Mouse (Mus musculus): ENCODE measurements around the gene Bach2. TPM values are rescaled to one million over a fixed set of nuclear protein-coding genes. Genes with fewer than 3 reads are reported as not detected.
A peak's percentile ranks its signal among the peaks of the same experiment; 100 is the strongest.

The Bach2 gene
- polyA plus RNA-seq, 1 experiment = 57.6 TPM

DNA sequence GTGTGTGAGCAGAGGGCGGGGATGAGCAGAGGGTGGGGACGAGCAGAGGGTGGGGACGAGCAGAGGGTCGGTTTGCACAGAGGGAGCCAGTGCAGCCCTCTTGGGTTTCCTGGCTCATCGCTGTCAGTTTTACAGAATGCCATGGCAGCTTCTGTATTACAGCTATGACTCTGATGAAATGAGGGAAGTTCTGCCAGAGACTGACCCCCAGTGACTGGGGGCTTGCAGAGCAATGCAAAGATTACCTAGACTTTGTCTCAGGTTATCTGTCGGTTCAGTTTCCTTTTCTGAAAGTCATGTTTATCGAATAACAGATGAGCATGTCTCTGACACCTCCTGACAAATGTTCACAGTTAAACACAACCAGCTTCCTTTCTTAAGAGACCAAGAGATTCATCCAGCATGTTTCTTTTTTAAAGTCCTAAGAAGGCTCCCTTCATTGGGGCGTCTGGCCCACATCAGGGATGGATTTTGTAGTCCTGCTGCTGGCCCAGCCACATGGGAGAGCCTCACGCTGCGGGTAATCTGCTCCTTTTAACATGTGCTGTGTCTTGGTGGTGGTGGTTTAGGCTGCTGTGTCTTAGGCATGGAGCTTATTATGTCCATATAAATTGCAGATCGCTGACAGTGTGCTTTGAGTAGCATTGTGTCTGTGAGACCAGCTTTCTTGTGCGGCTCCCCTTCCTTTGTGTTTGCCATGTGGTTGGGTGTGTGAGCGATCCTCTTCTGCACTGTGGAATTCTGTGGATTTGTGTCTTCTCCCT, 126.7 kb downstream of the Bach2 start:
- no peak overlapping the region for H3K27ac ChIP-seq (ENCODE audit: control insufficient read depth, insufficient read depth, low read depth, low read length, poor library complexity)

DNA sequence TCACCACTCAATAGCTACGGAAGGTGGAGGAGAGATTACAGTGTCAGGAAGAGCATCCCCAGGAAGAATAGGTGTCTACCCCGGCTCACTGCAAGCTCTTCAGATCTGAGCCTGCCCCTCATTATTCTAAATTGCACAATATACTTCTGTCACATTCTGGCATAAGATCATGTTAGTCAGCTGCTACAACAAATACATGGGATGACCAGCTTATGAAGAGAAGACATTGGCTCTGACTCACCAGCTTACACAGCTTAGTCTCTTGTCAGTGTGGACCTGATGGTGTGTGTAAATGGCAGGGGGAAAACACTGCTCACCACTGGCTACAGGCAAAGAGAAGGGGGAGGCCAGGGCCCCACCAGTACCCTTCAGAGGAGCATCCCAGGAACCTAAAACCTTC, 127.6 kb downstream of the Bach2 start:
- no peak for TF ChIP-seq CTCF (IDR thresholded peaks at IDR 0.05; ENCODE audit: control insufficient read depth, insufficient read depth, low read length)
- TF ChIP-seq POLR2A (IDR thresholded peaks at IDR 0.05; ENCODE audit: borderline replicate concordance, control insufficient read depth, low read depth, low read length) = no peak
- WGBS = 70% methylated on average over 2 of the region's 2 CpGs
- Histone ChIP-seq H3K4me1 (ENCODE audit: control insufficient read depth, insufficient read depth, low read length) (no peaks in the 10 kb centered on the region), H3K27ac (ENCODE audit: control insufficient read depth, insufficient read depth, low read depth, low read length, poor library complexity) (no peak overlapping the region), H3K4me3 (replicated peaks; ENCODE audit: control insufficient read depth, low read depth, low read length) (no peak overlapping the region)

More for the DNA sequence above, 126.7 kb downstream of the Bach2 start:
- no peak for TF ChIP-seq POLR2A (IDR thresholded peaks at IDR 0.05; ENCODE audit: borderline replicate concordance, control insufficient read depth, low read depth, low read length)
- no peak for TF ChIP-seq CTCF (IDR thresholded peaks at IDR 0.05; ENCODE audit: control insufficient read depth, insufficient read depth, low read length)
- Histone ChIP-seq H3K4me1 (ENCODE audit: control insufficient read depth, insufficient read depth, low read length) (no peaks in the 10 kb centered on the region), H3K4me3 (replicated peaks; ENCODE audit: control insufficient read depth, low read depth, low read length) (no peak overlapping the region)
- WGBS = 40% methylated on average over 13 of the region's 13 CpGs

DNA sequence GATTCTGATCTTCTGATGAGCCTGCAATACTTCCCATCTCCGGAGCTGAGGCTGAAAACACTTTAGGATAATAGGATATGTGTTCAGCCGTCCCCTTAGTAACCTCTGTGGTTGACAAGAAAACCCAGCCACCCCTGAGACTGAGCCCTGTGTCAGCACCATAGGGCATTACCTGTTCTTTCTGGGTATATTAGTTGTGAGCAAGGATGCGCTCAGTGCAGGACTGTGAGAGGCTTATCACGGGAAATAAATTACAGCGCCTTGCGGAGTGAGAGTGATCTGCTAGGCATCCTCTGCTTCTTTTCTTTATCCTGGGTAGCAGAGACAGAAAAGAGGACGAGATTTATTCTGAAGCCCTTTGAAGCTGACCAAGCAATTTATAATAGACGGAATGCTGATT, 129.7 kb downstream of the Bach2 start:
- no peak overlapping the region for H3K27ac ChIP-seq (ENCODE audit: control insufficient read depth, insufficient read depth, low read depth, low read length, poor library complexity)
- no peak overlapping the region for H3K4me3 ChIP-seq (replicated peaks; ENCODE audit: control insufficient read depth, low read depth, low read length)
- peaks cover 3% of the 10 kb centered on the region; the same call in 1 of the 2 replicates for H3K4me1 ChIP-seq (ENCODE audit: control insufficient read depth, insufficient read depth, low read length)
- TF ChIP-seq CTCF (IDR thresholded peaks at IDR 0.05; ENCODE audit: control insufficient read depth, insufficient read depth, low read length) = no peak
- 74% methylated on average over 8 of the region's 8 CpGs for WGBS

DNA sequence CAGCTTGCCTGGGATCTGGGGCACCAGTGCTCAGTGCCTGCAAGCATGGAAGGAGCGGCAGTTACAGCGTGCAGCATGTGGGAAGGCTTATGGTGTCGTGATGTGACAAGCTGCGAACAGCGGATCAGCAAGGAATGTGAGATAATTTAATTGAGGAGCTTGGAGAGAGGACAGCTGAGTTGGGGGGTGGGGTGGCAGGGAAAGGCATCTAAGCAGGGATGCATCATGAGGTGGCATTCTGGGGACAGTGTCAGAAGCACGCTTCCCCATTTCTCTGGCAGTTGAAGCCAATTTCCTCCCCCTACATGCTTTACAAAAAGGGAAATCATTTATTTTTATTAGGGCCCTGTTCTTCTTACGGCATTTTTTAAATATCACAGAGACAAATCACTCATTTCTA, 134.5 kb downstream of the Bach2 start:
- Histone ChIP-seq H3K4me3 (replicated peaks; ENCODE audit: control insufficient read depth, low read depth, low read length) (no peak overlapping the region), H3K27ac (ENCODE audit: control insufficient read depth, insufficient read depth, low read depth, low read length, poor library complexity) (peak overlapping the region; percentile 43; the same call in 1 of the 2 replicates), H3K4me1 (ENCODE audit: control insufficient read depth, insufficient read depth, low read length) (peaks cover 5% of the 10 kb centered on the region; the same call in 1 of the 2 replicates)
- no peak for TF ChIP-seq POLR2A (IDR thresholded peaks at IDR 0.05; ENCODE audit: borderline replicate concordance, control insufficient read depth, low read depth, low read length)
- no peak for TF ChIP-seq CTCF (IDR thresholded peaks at IDR 0.05; ENCODE audit: control insufficient read depth, insufficient read depth, low read length)
- WGBS = 8% methylated on average over 7 of the region's 7 CpGs

DNA sequence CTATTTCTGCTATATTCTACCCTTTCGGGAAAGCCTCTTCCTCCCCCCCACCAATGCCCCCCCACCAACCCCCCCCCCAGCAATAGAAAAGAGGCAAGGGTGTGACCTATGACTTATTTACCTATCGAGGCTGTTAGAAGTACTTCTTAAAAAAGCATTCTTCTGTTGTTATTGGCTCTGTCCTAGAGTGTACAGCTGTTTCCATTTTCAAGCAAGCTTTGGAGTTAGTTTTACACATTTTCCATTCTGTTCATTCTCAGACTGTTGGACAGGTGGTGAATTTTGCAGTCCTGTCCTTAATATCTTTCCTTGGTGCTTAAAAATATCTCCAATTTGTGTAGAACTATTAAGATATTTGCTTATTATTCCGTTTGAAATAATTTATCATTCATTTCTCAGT, 134.9 kb downstream of the Bach2 start:
- peaks cover 5% of the 10 kb centered on the region; the same call in 1 of the 2 replicates for H3K4me1 ChIP-seq (ENCODE audit: control insufficient read depth, insufficient read depth, low read length)
- 27% methylated on average over 3 of the region's 3 CpGs for WGBS
- TF ChIP-seq POLR2A (IDR thresholded peaks at IDR 0.05; ENCODE audit: borderline replicate concordance, control insufficient read depth, low read depth, low read length) = no peak
- no peak for TF ChIP-seq CTCF (IDR thresholded peaks at IDR 0.05; ENCODE audit: control insufficient read depth, insufficient read depth, low read length)
- no peak overlapping the region for H3K27ac ChIP-seq (ENCODE audit: control insufficient read depth, insufficient read depth, low read depth, low read length, poor library complexity)
- no peak overlapping the region for H3K4me3 ChIP-seq (replicated peaks; ENCODE audit: control insufficient read depth, low read depth, low read length)

DNA sequence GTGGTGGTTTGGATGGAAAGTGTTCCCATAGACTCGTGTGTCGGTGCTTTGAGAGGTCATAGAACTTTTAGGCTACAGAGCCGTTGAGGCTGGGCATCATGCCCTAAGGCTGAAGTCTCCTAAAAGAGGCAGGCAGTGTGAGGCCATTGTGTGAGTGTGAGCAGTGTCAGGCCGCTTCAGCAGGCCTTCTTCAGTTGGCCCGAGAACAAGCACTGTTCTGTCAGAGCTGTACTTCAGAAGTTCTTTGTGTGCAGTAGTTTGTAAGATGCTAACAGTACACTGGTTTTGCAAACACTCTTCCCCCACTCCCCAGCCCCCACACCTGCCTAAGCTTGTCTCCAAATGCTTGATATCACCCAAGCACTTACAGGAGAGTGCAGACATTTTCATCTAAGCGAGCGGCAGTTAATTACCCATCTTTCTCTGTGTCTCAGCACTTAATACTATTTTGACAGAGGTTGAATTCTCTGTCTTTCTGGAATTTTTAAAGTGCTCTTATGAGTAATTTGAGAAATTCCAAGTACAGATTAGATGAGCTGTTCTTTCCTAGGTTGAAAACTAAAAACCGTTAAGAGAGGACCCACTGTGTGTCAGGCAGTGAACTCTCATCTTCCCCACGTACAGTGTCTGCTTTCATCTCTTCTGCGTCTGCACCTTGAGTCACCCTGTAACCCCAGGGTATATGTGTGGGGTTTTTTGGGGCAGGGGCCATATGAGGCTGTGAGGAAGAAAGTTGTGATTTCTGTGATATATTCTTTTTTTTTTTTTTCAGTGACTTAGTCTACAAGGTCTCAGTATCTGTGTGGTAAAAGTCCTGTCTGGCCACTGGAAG, 136.4 kb downstream of the Bach2 start:
- Histone ChIP-seq H3K4me1 (ENCODE audit: control insufficient read depth, insufficient read depth, low read length) (peaks cover 5% of the 10 kb centered on the region; the same call in 1 of the 2 replicates), H3K27ac (ENCODE audit: control insufficient read depth, insufficient read depth, low read depth, low read length, poor library complexity) (no peak overlapping the region), H3K4me3 (replicated peaks; ENCODE audit: control insufficient read depth, low read depth, low read length) (no peak overlapping the region)
- TF ChIP-seq POLR2A (IDR thresholded peaks at IDR 0.05; ENCODE audit: borderline replicate concordance, control insufficient read depth, low read depth, low read length) (no peak), CTCF (IDR thresholded peaks at IDR 0.05; ENCODE audit: control insufficient read depth, insufficient read depth, low read length) (no peak)
- 80% methylated on average over 10 of the region's 10 CpGs for WGBS

DNA sequence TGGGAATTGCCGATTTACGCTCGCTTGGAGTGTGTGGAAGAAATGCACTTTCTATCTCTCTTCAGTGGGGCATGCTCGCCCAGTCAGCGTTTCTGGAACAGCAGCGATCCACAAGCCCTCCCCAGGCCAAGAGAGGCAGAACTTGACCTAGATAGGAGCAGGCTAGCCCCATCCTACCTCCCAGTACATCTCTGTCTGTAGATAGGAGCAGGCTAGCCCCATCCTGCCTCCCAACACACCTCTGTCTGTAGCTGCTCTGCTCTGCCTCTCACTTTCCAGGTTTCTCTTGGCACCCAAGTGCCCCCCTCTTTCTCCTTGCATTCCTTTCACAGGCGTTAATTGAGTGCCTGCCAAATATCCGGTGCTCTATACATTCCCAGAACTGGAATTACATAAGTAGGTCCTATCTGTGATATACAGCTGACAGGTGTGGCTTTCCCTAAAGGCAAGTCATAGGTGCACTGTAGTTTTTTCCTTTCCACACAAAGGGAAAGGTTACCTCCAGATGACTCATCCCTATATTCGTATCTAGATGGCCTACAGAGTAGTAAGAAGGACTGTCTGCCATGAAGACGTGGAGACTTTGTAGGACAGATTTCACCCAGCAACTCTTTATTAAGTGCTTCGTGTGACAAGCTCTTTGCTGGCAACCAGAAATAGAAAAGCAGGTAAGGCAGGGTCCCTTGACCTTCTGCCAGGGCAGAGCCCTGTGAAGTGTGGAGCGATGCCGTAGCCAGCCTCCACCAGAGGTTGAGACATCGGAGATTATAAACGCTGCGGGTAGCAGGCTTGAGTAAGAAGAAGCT, 137.3 kb downstream of the Bach2 start:
- Histone ChIP-seq H3K4me1 (ENCODE audit: control insufficient read depth, insufficient read depth, low read length) (peaks cover 5% of the 10 kb centered on the region; the same call in 1 of the 2 replicates), H3K27ac (ENCODE audit: control insufficient read depth, insufficient read depth, low read depth, low read length, poor library complexity) (no peak overlapping the region), H3K4me3 (replicated peaks; ENCODE audit: control insufficient read depth, low read depth, low read length) (no peak overlapping the region)
- 77% methylated on average over 16 of the region's 16 CpGs for WGBS
- no peak for TF ChIP-seq CTCF (IDR thresholded peaks at IDR 0.05; ENCODE audit: control insufficient read depth, insufficient read depth, low read length)
- no peak for TF ChIP-seq POLR2A (IDR thresholded peaks at IDR 0.05; ENCODE audit: borderline replicate concordance, control insufficient read depth, low read depth, low read length)
